Comparison of ENCODE assay signal across 14 mouse cellular contexts in genomic region chr19:45304538-45304937, GRCm38 (mm10). TPM values are rescaled to one million over a fixed set of nuclear protein-coding genes. Genes with fewer than 3 reads are reported as not detected.
DNase-seq lines count a peak whose midpoint lies in the region; ATAC-seq lines count a peak whose summit lies in the region.
"Had no signal": no experiment of that assay in that cellular context is flagged by ENCODE, and none has a peak within 500 bp of the region (broad histone marks: within the 10 kb centered on the region; RNA-seq: fewer than 3 reads in every experiment).

No protein-coding gene starts in this region.

- H3K27me3 ChIP-seq in neural tube, embryonic 15.5 days (replicated peaks), result 0 out of 2 replicates have a peak, but pooled peaks cover 4% of the 10 kb centered on the region

- peak; percentile 44 for DNase-seq in embryo, embryonic 11 days
- no peak for DNase-seq in embryo, embryonic 10.5 days (ENCODE audit: low spot score)
- peak; percentile 41 for DNase-seq in kidney, postnatal 10 days
- no peak for DNase-seq in kidney, postnatal 36 days
- peak; percentile 43 for DNase-seq in neural tube, embryonic 10.5 days (ENCODE audit: extremely low spot score, low spot score)
- peak; percentile 53 to 56 for DNase-seq in right cerebral cortex, postnatal 36 days (ENCODE audit: low spot score in 2 of 2)
- no peak for DNase-seq in thymus, postnatal 25 days
- DNase-seq: adrenal gland, adult 8-10 months; gastrocnemius, adult 2 months; heart, postnatal 14 days; liver; lung, embryonic 14.5 days had no signal

- no peak for ATAC-seq in neural tube, embryonic 15.5 days (ENCODE audit: low FRiP score)
- ATAC-seq: intestine, postnatal 0 days had no signal

- no peaks in the 10 kb centered on the region for H3K9me3 ChIP-seq in neural tube, embryonic 15.5 days (replicated peaks)

- H3K4me1 ChIP-seq in neural tube, embryonic 15.5 days, result peaks cover 53% of the 10 kb centered on the region

- no peak overlapping the region for H3K9ac ChIP-seq in neural tube, embryonic 15.5 days (replicated peaks)
- H3K9ac ChIP-seq: lung, embryonic 14.5 days had no signal

- H3K4me2 ChIP-seq in neural tube, embryonic 15.5 days, result no peak overlapping the region
- H3K4me2 ChIP-seq: lung, embryonic 14.5 days had no signal

- 9% methylated on average over 8 of the region's 8 CpGs for WGBS in neural tube, embryonic 15.5 days

- H3K36me3 ChIP-seq in neural tube, embryonic 15.5 days, result no peaks in the 10 kb centered on the region

- no peak overlapping the region for H3K27ac ChIP-seq in neural tube, embryonic 15.5 days (replicated peaks)
- H3K27ac ChIP-seq: gastrocnemius, adult 2 months had no signal

- H3K4me3 ChIP-seq in neural tube, embryonic 15.5 days (replicated peaks), result no peak overlapping the region
- H3K4me3 ChIP-seq: gastrocnemius, adult 2 months had no signal

RNA-seq across cellular contexts. Expression of gene Btrc, which starts 59.0 kb away (rescaled TPM):
- polyA plus RNA-seq in neural tube, embryonic 15.5 days (2015; fragmentation: Nextera tagmentation; extraction: Ambion mirVana), result 64.8 and 68.2 TPM in 2 replicates

Comparison
In these comparisons a context has a peak if more than half of its experiments do, and no peak if none do; other contexts are left out.
1. DNase-seq: peak in embryo, embryonic 11 days (single experiment), kidney, postnatal 10 days (single experiment), neural tube, embryonic 10.5 days (single experiment) and right cerebral cortex, postnatal 36 days (2 of 2); none in embryo, embryonic 10.5 days (single experiment), kidney, postnatal 36 days (0 of 2) and thymus, postnatal 25 days (single experiment).